Mouse (Mus musculus): ENCODE data around the gene Fstl1.

Fstl1 gene

GRCm38 (mm10) chr16:37776860-37777651 lies at the start of gene Fstl1:
Gene Fstl1 (plus strand): TSS chr16:37776873.
- no peak for DNase-seq (ENCODE audit: low spot score)

GRCm38 (mm10) chr16:37728674-37729073 lies 48.0 kb upstream of the Fstl1 start:
- DNase-seq (ENCODE audit: low spot score) = no peak

GRCm38 (mm10) chr16:37729381-37730150 lies 47.1 kb upstream of the Fstl1 start:
- DNase-seq (ENCODE audit: low spot score) = no peak

- no peak for DNase-seq (ENCODE audit: low spot score)
Observed at GRCm38 (mm10) chr16:37730293-37730835, 46.3 kb upstream of the Fstl1 start.

GRCm38 (mm10) chr16:37731431-37731830 lies 45.2 kb upstream of the Fstl1 start:
- no peak for DNase-seq (ENCODE audit: low spot score)

- no peak for DNase-seq (ENCODE audit: low spot score)
Observed at GRCm38 (mm10) chr16:37732023-37732761, 44.5 kb upstream of the Fstl1 start.

- no peak for DNase-seq (ENCODE audit: low spot score)
Observed at GRCm38 (mm10) chr16:37740076-37740475, 36.6 kb upstream of the Fstl1 start.

GRCm38 (mm10) chr16:37742266-37742665 lies 34.4 kb upstream of the Fstl1 start:
- DNase-seq (ENCODE audit: low spot score) = no peak

- no peak for DNase-seq (ENCODE audit: low spot score)
Observed at GRCm38 (mm10) chr16:37752876-37753275, 23.8 kb upstream of the Fstl1 start.

GRCm38 (mm10) chr16:37753809-37754208 lies 22.9 kb upstream of the Fstl1 start:
- DNase-seq (ENCODE audit: low spot score) = no peak

GRCm38 (mm10) chr16:37754483-37754882 lies 22.2 kb upstream of the Fstl1 start:
- DNase-seq (ENCODE audit: low spot score) = no peak

GRCm38 (mm10) chr16:37757223-37757622 lies 19.4 kb upstream of the Fstl1 start:
- DNase-seq (ENCODE audit: low spot score) = no peak

- no peak for DNase-seq (ENCODE audit: low spot score)
Observed at GRCm38 (mm10) chr16:37763797-37764196, 12.9 kb upstream of the Fstl1 start.

- no peak for DNase-seq (ENCODE audit: low spot score)
Observed at GRCm38 (mm10) chr16:37776166-37776859, 360 bp upstream of the Fstl1 start.

GRCm38 (mm10) chr16:37777796-37778475 lies 1.3 kb downstream of the Fstl1 start:
- no peak for DNase-seq (ENCODE audit: low spot score)

GRCm38 (mm10) chr16:37778529-37778928 lies 1.9 kb downstream of the Fstl1 start:
- no peak for DNase-seq (ENCODE audit: low spot score)

GRCm38 (mm10) chr16:37779651-37780280 lies 3.1 kb downstream of the Fstl1 start:
- DNase-seq (ENCODE audit: low spot score) = no peak

- DNase-seq (ENCODE audit: low spot score) = no peak
Observed at GRCm38 (mm10) chr16:37780386-37780785, 3.7 kb downstream of the Fstl1 start.

- no peak for DNase-seq (ENCODE audit: low spot score)
Observed at GRCm38 (mm10) chr16:37780911-37781310, 4.2 kb downstream of the Fstl1 start.

- no peak for DNase-seq (ENCODE audit: low spot score)
Observed at GRCm38 (mm10) chr16:37784526-37784925, 7.9 kb downstream of the Fstl1 start.
